Mouse (Mus musculus) embryonic fibroblast, embryonic 13.5 days (primary cell): Measurements from ENCODE around the gene C1rl.

Source experiments
- CTCF ChIP-seq: IDR thresholded peaks from 2 replicates; pipeline ENCODE4 v1.5.1; 2011; ENCODE audit warnings: mild to moderate bottlenecking, control low read depth, low read length, moderate library complexity, borderline replicate concordance; ENCODE audit not compliant: insufficient read depth
- POLR2A ChIP-seq: IDR thresholded peaks from 2 replicates; pipeline ENCODE4 v1.6.1; 2011; ENCODE audit warnings: low read depth, mild to moderate bottlenecking, control low read depth, low read length, moderate library complexity

DNA sequence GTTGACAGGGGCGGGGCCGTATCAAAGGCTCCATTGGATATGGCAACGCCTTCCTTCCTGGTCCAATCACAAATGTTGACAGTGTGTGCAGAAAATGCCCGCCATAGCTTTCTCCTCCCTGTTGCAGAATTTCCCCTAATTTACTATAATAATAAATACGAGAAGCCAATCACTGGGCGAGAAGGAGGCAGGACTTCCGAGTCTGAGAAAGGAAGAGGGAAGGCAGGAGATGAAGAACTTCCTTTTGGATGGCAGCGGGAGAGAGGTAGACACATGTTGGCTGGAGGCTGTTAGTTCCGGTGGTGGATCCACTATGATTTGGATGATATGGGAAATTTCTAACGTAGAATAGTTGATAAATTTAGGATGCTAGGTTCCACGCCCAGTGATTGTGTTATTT is 18.3 kb upstream of the C1rl start:
- no peak for TF ChIP-seq CTCF
- TF ChIP-seq POLR2A, result no peak
